Mouse (Mus musculus) liver, adult 2 months (tissue): ENCODE measurements around the gene Lonp1.

Source experiments
- CTCF ChIP-seq: fragments of 200-500 bp; IDR thresholded peaks from 2 replicates; pipeline ENCODE4 v1.5.1; 2011; ENCODE audit warnings: low read depth, low read length, control low read depth
- POLR2A ChIP-seq: fragments of 200-500 bp; IDR thresholded peaks from 2 replicates; pipeline ENCODE4 v1.6.1; 2011; ENCODE audit warnings: low read length, control low read depth; ENCODE audit not compliant: insufficient read depth; ENCODE audit errors: extremely low read depth

- no peak for TF ChIP-seq POLR2A
- TF ChIP-seq CTCF: no peak
These were observed 14.7 kb downstream of the Lonp1 start for GRCm38 (mm10) chr17:56611861-56612564.
